Mouse (Mus musculus): ENCODE data around the gene Col6a1. TPM values are rescaled to one million over a fixed set of nuclear protein-coding genes. Genes with fewer than 3 reads are reported as not detected.
"Not testable (repeated sequence)": the region's sequence is repeated elsewhere in the genome, so short reads cannot be mapped to it uniquely, and the experiment has no call there.

Col6a1 gene
- total RNA-seq, 1 experiment = 4.9 TPM

GRCm38 (mm10) chr10:76753640-76754039, 27.7 kb upstream of the Col6a1 start:
- Histone ChIP-seq H3K4me1 (ENCODE audit: control insufficient read depth in 2 of 2, insufficient read depth in 2 of 2, low read length in 2 of 2, poor library complexity in 1 of 2) (peaks cover 0 to 1% of the 10 kb centered on the region in 2 experiments; a peak in 1 of 4 replicates), H3K9me3 (ENCODE audit: control insufficient read depth, insufficient read depth, low read depth, low read length) (no peaks in the 10 kb centered on the region), H3K27ac (ENCODE audit: insufficient read depth, low read depth, low read length, poor library complexity, severe bottlenecking) (no peak overlapping the region), H3K36me3 (ENCODE audit: control insufficient read depth, insufficient read depth, low read length, poor library complexity, severe bottlenecking) (no peaks in the 10 kb centered on the region), H3K4me3 (ENCODE audit: insufficient read depth in 1 of 2, low read depth in 1 of 2, low read length in 2 of 2, poor library complexity in 1 of 2, severe bottlenecking in 1 of 2) (no peak overlapping the region), H3K9ac (ENCODE audit: insufficient read depth, low read depth, low read length, poor library complexity, severe bottlenecking) (no peak overlapping the region)
- DNase-seq (ENCODE audit: low read depth, low spot score) = no peak
- TF ChIP-seq ZC3H11A (IDR thresholded peaks at IDR 0.05; ENCODE audit: borderline replicate concordance, low read depth, low read length) (no peak), ZNF384 (IDR thresholded peaks at IDR 0.05; ENCODE audit: low read depth, low read length) (no peak), HCFC1 (IDR thresholded peaks at IDR 0.05; ENCODE audit: borderline replicate concordance, insufficient read depth, low read length) (no peak), MAFK (IDR thresholded peaks at IDR 0.05; ENCODE audit: insufficient read depth, low read depth, low read length) (no peak), CHD2 (IDR thresholded peaks at IDR 0.05; ENCODE audit: low read depth, low read length) (no peak)
- in situ Hi-C loops (cut with MboI; ENCODE audit: low sequenced_read_pairs in 2 of 2, unreplicated experiment in 2 of 2) = no loop called here

- H3K36me3 ChIP-seq (ENCODE audit: control insufficient read depth, insufficient read depth, low read length, poor library complexity, severe bottlenecking); H3K4me1 ChIP-seq (ENCODE audit: control insufficient read depth in 2 of 2, insufficient read depth in 2 of 2, low read length in 2 of 2, poor library complexity in 1 of 2); DNase-seq (ENCODE audit: low read depth, low spot score); H3K9me3 ChIP-seq (ENCODE audit: control insufficient read depth, insufficient read depth, low read depth, low read length); H3K4me3 ChIP-seq (ENCODE audit: insufficient read depth in 1 of 2, low read depth in 1 of 2, low read length in 2 of 2, poor library complexity in 1 of 2, severe bottlenecking in 1 of 2); H3K27ac ChIP-seq (ENCODE audit: insufficient read depth, low read depth, low read length, poor library complexity, severe bottlenecking); H3K9ac ChIP-seq (ENCODE audit: insufficient read depth, low read depth, low read length, poor library complexity, severe bottlenecking); in situ Hi-C loops (cut with MboI; ENCODE audit: low sequenced_read_pairs in 2 of 2, unreplicated experiment in 2 of 2): not testable (repeated sequence)
These were observed 18.3 kb upstream of the Col6a1 start for GRCm38 (mm10) chr10:76744267-76744666.

- no peak overlapping the region for H3K27ac ChIP-seq (ENCODE audit: insufficient read depth, low read depth, low read length, poor library complexity, severe bottlenecking)
- in situ Hi-C loops (cut with MboI; ENCODE audit: low sequenced_read_pairs in 2 of 2, unreplicated experiment in 2 of 2) = loop anchor here in 1 of 2 experiments (10.0 kb wide), 1 partner anchor 182 kb away; no protein-coding TSS in a partner anchor
- TF ChIP-seq ZC3H11A (IDR thresholded peaks at IDR 0.05; ENCODE audit: borderline replicate concordance, low read depth, low read length) = no peak
- TF ChIP-seq CHD2 (IDR thresholded peaks at IDR 0.05; ENCODE audit: low read depth, low read length) = no peak
- no peak for TF ChIP-seq MAFK (IDR thresholded peaks at IDR 0.05; ENCODE audit: insufficient read depth, low read depth, low read length)
- TF ChIP-seq ZNF384 (IDR thresholded peaks at IDR 0.05; ENCODE audit: low read depth, low read length) = no peak
- TF ChIP-seq HCFC1 (IDR thresholded peaks at IDR 0.05; ENCODE audit: borderline replicate concordance, insufficient read depth, low read length) = no peak
- DNase-seq (ENCODE audit: low read depth, low spot score) = no peak
- H3K9ac ChIP-seq (ENCODE audit: insufficient read depth, low read depth, low read length, poor library complexity, severe bottlenecking) = no peak overlapping the region
- H3K36me3 ChIP-seq (ENCODE audit: control insufficient read depth, insufficient read depth, low read length, poor library complexity, severe bottlenecking) = no peaks in the 10 kb centered on the region
- peaks cover 0 to 13% of the 10 kb centered on the region in 2 experiments; a peak in 2 of 4 replicates for H3K4me1 ChIP-seq (ENCODE audit: control insufficient read depth in 2 of 2, insufficient read depth in 2 of 2, low read length in 2 of 2, poor library complexity in 1 of 2)
- H3K4me3 ChIP-seq (ENCODE audit: insufficient read depth in 1 of 2, low read depth in 1 of 2, low read length in 2 of 2, poor library complexity in 1 of 2, severe bottlenecking in 1 of 2) = no peak overlapping the region
- no peaks in the 10 kb centered on the region for H3K9me3 ChIP-seq (ENCODE audit: control insufficient read depth, insufficient read depth, low read depth, low read length)
These were observed 10.8 kb upstream of the Col6a1 start for GRCm38 (mm10) chr10:76736764-76737163.

DNA sequence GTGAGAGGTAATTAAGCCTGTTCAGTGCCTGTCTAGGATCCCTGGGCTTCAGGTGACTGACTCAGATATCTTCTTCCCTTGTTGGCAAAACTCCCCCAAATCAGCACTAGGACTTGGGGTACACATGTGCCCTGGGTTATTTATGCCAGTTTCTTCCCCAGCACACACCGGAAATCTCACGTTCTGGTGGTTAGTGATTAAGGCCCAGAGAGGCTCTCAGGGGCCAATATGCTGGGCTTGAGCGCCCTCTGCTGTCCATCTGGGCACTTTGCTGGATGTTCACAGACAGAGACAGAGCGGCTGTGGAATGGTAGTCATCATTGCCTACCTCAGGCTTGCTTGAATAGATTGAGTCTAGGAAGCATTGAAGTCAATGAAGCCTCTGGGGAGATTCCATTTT, 9.0 kb upstream of the Col6a1 start:
- peaks cover 0 to 13% of the 10 kb centered on the region in 2 experiments; a peak in 2 of 4 replicates for H3K4me1 ChIP-seq (ENCODE audit: control insufficient read depth in 2 of 2, insufficient read depth in 2 of 2, low read length in 2 of 2, poor library complexity in 1 of 2)
- no peak overlapping the region for H3K9ac ChIP-seq (ENCODE audit: insufficient read depth, low read depth, low read length, poor library complexity, severe bottlenecking)
- in situ Hi-C loops (cut with MboI; ENCODE audit: low sequenced_read_pairs in 2 of 2, unreplicated experiment in 2 of 2) = loop anchor here (5.0 to 10.0 kb wide), 2 partner anchors 180 to 183 kb away; no protein-coding TSS in a partner anchor
- H3K9me3 ChIP-seq (ENCODE audit: control insufficient read depth, insufficient read depth, low read depth, low read length) = no peaks in the 10 kb centered on the region
- no peak overlapping the region for H3K4me3 ChIP-seq (ENCODE audit: insufficient read depth in 1 of 2, low read depth in 1 of 2, low read length in 2 of 2, poor library complexity in 1 of 2, severe bottlenecking in 1 of 2)
- DNase-seq (ENCODE audit: low read depth, low spot score) = peak; percentile 62
- no peaks in the 10 kb centered on the region for H3K36me3 ChIP-seq (ENCODE audit: control insufficient read depth, insufficient read depth, low read length, poor library complexity, severe bottlenecking)
- no peak overlapping the region for H3K27ac ChIP-seq (ENCODE audit: insufficient read depth, low read depth, low read length, poor library complexity, severe bottlenecking)
- TF ChIP-seq ZNF384 (IDR thresholded peaks at IDR 0.05; ENCODE audit: low read depth, low read length) (no peak), CHD2 (IDR thresholded peaks at IDR 0.05; ENCODE audit: low read depth, low read length) (no peak), HCFC1 (IDR thresholded peaks at IDR 0.05; ENCODE audit: borderline replicate concordance, insufficient read depth, low read length) (no peak), ZC3H11A (IDR thresholded peaks at IDR 0.05; ENCODE audit: borderline replicate concordance, low read depth, low read length) (peak; percentile 98), MAFK (IDR thresholded peaks at IDR 0.05; ENCODE audit: insufficient read depth, low read depth, low read length) (no peak)

GRCm38 (mm10) chr10:76733677-76734068, 7.7 kb upstream of the Col6a1 start:
- in situ Hi-C loops (cut with MboI; ENCODE audit: low sequenced_read_pairs in 2 of 2, unreplicated experiment in 2 of 2) = loop anchor here (5.0 to 10.0 kb wide), 2 partner anchors 179 to 181 kb away; no protein-coding TSS in a partner anchor
- TF ChIP-seq ZC3H11A (IDR thresholded peaks at IDR 0.05; ENCODE audit: borderline replicate concordance, low read depth, low read length) (no peak), MAFK (IDR thresholded peaks at IDR 0.05; ENCODE audit: insufficient read depth, low read depth, low read length) (no peak), HCFC1 (IDR thresholded peaks at IDR 0.05; ENCODE audit: borderline replicate concordance, insufficient read depth, low read length) (no peak), CHD2 (IDR thresholded peaks at IDR 0.05; ENCODE audit: low read depth, low read length) (no peak)
- H3K9ac ChIP-seq (ENCODE audit: insufficient read depth, low read depth, low read length, poor library complexity, severe bottlenecking) = 0 out of 2 replicates have a peak overlapping the region, but pooled peaks have one; percentile 6
- no peaks in the 10 kb centered on the region for H3K36me3 ChIP-seq (ENCODE audit: control insufficient read depth, insufficient read depth, low read length, poor library complexity, severe bottlenecking)
- peak overlapping the region; percentile 31 to 67; a peak in 3 of 4 replicates for H3K4me3 ChIP-seq (ENCODE audit: insufficient read depth in 1 of 2, low read depth in 1 of 2, low read length in 2 of 2, poor library complexity in 1 of 2, severe bottlenecking in 1 of 2)
- no peak overlapping the region for H3K27ac ChIP-seq (ENCODE audit: insufficient read depth, low read depth, low read length, poor library complexity, severe bottlenecking)
- H3K4me1 ChIP-seq (ENCODE audit: control insufficient read depth in 2 of 2, insufficient read depth in 2 of 2, low read length in 2 of 2, poor library complexity in 1 of 2) = peaks cover 0 to 13% of the 10 kb centered on the region in 2 experiments; a peak in 2 of 4 replicates
- no peak for DNase-seq (ENCODE audit: low read depth, low spot score)
- no peaks in the 10 kb centered on the region for H3K9me3 ChIP-seq (ENCODE audit: control insufficient read depth, insufficient read depth, low read depth, low read length)
